Mouse (Mus musculus) CD4-positive, CD25-positive, alpha-beta regulatory T cell, adult 2 months (primary cell): Measurements from ENCODE around the gene Slc26a1.

Experiments
- DNase-seq: peaks from one replicate; pipeline ENCODE4 v3.0.0-alpha.2; 2012; ENCODE audit warnings: low read depth, low spot score

The Slc26a1 gene

DNA sequence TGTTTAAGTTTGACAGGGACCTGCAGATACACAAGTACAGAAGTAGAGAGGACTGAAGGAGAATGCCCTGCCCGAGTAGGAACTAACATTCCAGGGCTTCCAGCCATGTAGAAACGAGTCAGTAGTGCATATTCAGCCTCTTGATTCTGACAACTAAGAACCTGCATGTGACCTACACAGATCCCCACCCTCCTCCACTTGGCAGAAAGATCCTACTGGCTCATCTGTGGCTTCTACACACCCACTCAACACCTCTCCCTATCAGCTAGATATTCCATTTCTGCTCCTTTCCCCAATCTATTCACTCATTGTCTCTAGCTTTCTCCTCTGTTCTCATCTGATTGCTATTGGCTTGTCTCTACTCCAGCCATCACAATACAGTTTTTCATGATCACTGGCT is 53.5 kb downstream of the Slc26a1 start:
- DNase-seq = no peak
